Mouse (Mus musculus) midbrain, embryonic 10.5 days (tissue): ENCODE data around the gene Mlf2. TPM values are rescaled to one million over a fixed set of nuclear protein-coding genes. Genes with fewer than 3 reads are reported as not detected.

Experiments used
- DNase-seq: peaks from one replicate; pipeline ENCODE4 v3.0.0-alpha.2; 2017; ENCODE audit warnings: low spot score
- H3K27ac ChIP-seq: fragments of 300-500 bp; sonication (generic); replicated peaks from 2 replicates; pipeline ENCODE4 v1.5.1; 2016; ENCODE audit warnings: mild to moderate bottlenecking
- H3K27me3 ChIP-seq: fragments of 300-500 bp; sonication (generic); 2 replicates; pipeline ENCODE4 v1.6.1; 2016; ENCODE audit warnings: low read depth, mild to moderate bottlenecking; ENCODE audit not compliant: poor library complexity, severe bottlenecking
- H3K36me3 ChIP-seq: fragments of 300-500 bp; sonication (generic); 2 replicates; pipeline ENCODE4 v1.6.1; 2016; ENCODE audit warnings: mild to moderate bottlenecking, moderate library complexity
- H3K4me1 ChIP-seq: fragments of 300-500 bp; sonication (generic); 2 replicates; pipeline ENCODE4 v1.6.1; 2016
- H3K4me3 ChIP-seq: fragments of 300-500 bp; sonication (generic); 2 replicates; pipeline ENCODE4 v1.5.1; 2016; ENCODE audit warnings: mild to moderate bottlenecking, moderate library complexity
- H3K9me3 ChIP-seq: fragments of 300-500 bp; sonication (generic); replicated peaks from 2 replicates; pipeline ENCODE4 v1.6.1; 2016; ENCODE audit warnings: mild to moderate bottlenecking
- WGBS: fragments of 180-500 bp; shearing (Covaris S2); methylation state at CpG from one replicate; pipeline ENCODE4 v1.1.7; 2016; 5-methylcytosine and 5-hydroxymethylcytosine counted together
- polyA plus RNA-seq: library from polyadenylated mRNA; unstranded; fragments of >200 nt; fragmentation: Nextera tagmentation; extraction: Ambion mirVana; gene quantifications from 2 replicates; pipeline ENCODE4 v1.2.1, GENCODE M21; 2016

The Mlf2 gene
- polyA plus RNA-seq, 1 experiment from 2014 or later: 428 TPM

DNA sequence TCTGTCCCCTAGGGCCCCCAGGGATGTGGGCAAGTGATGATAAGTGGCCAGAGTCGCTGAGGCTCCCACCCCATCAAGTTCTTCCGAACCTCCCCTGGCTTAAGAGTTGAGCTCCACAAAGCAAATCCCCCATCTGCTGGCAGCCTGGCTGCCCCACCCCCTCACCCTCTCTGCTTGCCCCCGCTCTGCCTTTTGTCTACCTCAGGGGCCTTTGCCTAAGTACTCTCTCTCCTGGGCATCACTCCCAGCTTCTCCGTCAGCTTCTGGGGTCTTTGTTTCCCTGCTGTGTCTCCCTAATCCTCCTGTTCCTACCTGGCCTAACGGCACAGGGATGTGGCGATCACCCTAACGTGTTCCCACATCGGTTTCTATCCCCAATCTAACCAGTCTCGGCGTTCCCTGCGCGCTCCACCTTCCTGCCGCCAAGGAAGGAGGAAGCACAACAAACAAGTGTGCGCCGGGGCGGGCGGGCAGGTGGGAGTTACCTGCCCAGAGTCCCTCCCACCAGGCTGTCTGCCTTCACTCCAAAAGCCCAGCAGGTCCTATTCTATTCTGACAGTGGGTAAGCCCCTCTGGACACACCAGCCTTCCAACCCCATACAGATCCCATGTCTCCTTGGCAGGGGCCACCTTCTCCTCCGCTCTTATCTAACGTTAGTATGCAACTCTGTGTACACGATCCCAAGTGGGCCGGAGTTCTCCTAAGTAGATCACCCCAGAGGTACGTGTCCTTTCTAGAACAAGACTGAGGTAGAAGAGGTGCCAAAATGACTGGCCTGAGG is 15.8 kb upstream of the Mlf2 start:
- 6% methylated on average over 22 of the region's 22 CpGs for WGBS
- H3K4me3 ChIP-seq: peak overlapping the region; percentile 90
- DNase-seq: peak; percentile 54

DNA sequence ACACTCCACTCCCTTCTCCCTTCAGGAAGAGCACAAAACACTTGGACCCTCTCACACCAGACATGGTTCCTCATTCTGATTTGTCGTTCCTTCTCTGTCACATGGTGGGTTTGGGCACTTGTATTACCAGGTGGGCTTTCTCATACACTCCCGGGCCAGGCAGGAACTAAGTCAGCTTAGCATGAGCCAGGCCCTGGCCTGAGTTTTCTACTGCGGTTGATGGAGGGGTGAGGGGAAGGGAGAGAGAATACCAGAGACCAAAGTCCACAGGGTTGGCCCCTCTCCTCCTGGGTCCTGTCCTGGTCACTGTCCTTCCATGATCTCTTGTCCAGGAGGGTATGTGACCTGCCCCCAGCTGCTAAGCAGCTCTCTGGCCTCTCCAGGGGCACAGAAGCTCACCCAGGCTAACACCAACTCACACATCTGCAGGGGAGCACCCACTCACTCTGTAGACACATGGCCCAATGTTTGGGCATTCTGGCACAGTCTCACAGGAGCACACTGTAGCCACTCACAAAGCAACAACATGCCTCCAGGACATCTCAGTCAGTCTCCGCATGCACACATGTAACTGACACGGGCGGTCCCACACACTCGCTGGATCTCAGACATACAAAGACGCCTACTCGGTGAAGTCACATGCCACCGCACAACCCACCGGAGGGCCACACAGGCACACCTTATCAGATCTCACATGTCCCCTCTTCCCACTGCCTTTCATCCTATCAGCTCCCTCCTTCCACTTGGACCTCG is 15.1 kb upstream of the Mlf2 start:
- H3K27me3 ChIP-seq: peaks cover 17% of the 10 kb centered on the region
- peak; percentile 40 for DNase-seq
- H3K4me1 ChIP-seq: peaks cover 83% of the 10 kb centered on the region
- H3K36me3 ChIP-seq: peaks cover 31% of the 10 kb centered on the region
- peak overlapping the region; percentile 99 for H3K27ac ChIP-seq
- peak overlapping the region; percentile 90 for H3K4me3 ChIP-seq
- no peaks in the 10 kb centered on the region for H3K9me3 ChIP-seq
- WGBS: 5% methylated on average over 11 of the region's 12 CpGs

More for the DNA sequence above, 15.8 kb upstream of the Mlf2 start:
- peaks cover 83% of the 10 kb centered on the region for H3K4me1 ChIP-seq
- H3K9me3 ChIP-seq: no peaks in the 10 kb centered on the region
- H3K36me3 ChIP-seq: peaks cover 31% of the 10 kb centered on the region
- peak overlapping the region; percentile 99 for H3K27ac ChIP-seq
- H3K27me3 ChIP-seq: peaks cover 25% of the 10 kb centered on the region

DNA sequence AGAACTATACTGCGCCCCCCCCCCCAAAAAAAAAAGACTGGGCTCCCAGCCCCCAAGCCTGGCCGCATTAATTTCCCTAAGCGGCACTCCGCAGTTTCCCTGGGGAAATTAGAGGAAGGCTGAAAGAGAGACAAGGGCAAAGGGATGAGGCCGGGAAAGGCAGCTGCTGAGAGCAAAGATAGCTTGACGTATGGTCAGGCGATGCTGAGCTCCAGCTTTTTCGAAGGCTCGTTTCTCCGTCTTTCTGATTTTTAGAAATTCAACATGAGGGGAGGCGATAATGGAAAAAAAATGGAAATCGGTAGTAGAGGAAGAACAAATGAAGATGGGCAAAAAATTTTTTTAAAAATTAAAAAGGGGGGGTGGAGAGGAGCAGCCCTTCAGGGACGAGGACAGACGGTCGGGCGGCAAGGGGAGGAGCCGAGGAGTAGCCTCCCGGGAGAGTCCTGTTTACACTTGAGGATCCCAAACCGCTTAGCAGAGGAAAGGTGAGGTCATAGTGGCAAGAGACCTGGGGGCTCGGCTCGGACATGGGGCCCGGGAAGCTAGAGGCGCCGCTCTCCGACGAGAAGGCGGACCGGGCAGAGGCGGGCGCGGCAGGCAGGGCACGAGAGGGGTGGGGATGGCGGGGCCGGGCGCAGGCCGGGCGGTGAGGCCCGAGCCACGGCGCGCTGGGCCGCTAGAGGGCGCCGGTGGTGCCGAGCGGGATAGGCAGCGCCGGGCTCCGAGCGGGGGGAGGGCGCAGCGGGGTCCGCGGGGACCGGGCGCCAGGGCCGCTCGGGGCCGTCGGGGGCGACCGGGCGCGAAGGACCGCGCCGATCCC is 14.3 kb upstream of the Mlf2 start:
- Histone ChIP-seq H3K27me3 (peaks cover 9% of the 10 kb centered on the region; the same call in 1 of the 2 replicates), H3K4me3 (peak overlapping the region; percentile 90), H3K36me3 (peaks cover 31% of the 10 kb centered on the region), H3K9me3 (no peaks in the 10 kb centered on the region), H3K4me1 (peaks cover 83% of the 10 kb centered on the region), H3K27ac (peak overlapping the region; percentile 99)
- under 1% methylated on average over 62 of the region's 67 CpGs for WGBS
- DNase-seq: peak; percentile 87

DNA sequence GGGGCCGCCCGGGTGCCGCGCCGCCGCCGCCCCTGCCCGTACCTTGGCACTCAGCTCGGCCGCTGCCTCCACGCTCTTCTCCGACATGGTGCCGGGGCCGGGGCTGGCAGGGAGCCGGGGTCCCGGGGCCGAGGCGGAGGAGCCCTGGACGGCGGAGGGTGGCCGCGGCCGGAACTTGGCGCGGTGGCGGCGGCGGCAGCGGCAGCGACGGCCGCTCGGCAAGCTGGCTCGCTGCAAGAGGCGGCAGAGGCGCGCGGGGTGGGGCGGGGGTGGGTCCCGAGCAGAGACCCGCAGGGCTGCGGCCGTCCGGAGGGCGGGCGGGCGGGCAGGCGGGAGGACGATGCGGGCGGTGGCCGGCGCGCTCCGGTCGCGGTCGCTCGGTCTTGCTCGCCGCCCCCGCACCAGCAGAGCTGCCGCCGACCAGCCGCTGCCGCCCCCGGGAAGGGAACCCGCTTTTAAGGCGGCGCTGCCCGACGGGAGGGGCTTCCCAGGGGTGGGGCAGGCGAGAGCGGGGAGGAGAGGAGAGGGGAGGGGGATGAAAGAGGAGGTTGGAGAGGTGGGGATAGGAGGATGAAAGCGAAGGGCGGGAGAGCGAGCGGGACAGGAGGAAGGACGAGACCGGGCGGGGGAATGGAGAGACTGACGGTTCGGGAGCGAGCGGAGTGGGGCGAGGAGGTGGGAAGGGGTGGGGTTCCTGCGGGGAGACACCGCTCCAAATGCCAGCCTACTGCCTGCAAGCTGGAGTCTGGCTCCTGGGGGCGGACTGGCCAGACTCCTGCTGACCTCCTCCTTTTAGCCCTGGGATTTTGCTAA is 13.5 kb upstream of the Mlf2 start:
- 0 out of 2 replicates have a peak, but pooled peaks cover under 1% of the 10 kb centered on the region for H3K27me3 ChIP-seq
- peak; percentile 93 for DNase-seq
- peaks cover 27% of the 10 kb centered on the region for H3K36me3 ChIP-seq
- WGBS: under 1% methylated on average over 79 of the region's 89 CpGs
- H3K27ac ChIP-seq: peak overlapping the region; percentile 99
- H3K9me3 ChIP-seq: no peaks in the 10 kb centered on the region
- peak overlapping the region; percentile 90 for H3K4me3 ChIP-seq
- H3K4me1 ChIP-seq: peaks cover 82% of the 10 kb centered on the region

DNA sequence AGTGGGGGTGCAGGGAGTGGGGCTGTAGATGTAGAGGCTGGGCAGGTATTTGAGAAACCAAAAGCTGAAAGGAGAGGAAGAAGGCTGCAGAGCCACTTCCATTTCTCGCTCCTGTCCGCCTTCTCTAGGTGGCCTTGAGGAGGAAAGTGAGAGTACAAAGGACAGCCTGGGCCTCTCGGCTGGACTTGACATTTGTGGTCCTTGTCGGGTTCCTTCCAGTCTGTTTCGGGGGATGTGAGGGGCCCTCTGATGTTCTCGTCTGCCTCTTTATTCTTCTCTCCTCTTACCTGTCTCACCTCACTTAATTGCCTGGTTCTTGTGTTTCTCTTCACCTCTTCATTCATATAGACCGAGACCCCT is 12.9 kb upstream of the Mlf2 start:
- WGBS: 13% methylated on average over 7 of the region's 7 CpGs
- no peaks in the 10 kb centered on the region for H3K27me3 ChIP-seq
- H3K36me3 ChIP-seq: peaks cover 21% of the 10 kb centered on the region
- H3K4me1 ChIP-seq: peaks cover 80% of the 10 kb centered on the region
- no peaks in the 10 kb centered on the region for H3K9me3 ChIP-seq
- H3K27ac ChIP-seq: peak overlapping the region; percentile 99
- peak overlapping the region; percentile 90 for H3K4me3 ChIP-seq
- no peak for DNase-seq

DNA sequence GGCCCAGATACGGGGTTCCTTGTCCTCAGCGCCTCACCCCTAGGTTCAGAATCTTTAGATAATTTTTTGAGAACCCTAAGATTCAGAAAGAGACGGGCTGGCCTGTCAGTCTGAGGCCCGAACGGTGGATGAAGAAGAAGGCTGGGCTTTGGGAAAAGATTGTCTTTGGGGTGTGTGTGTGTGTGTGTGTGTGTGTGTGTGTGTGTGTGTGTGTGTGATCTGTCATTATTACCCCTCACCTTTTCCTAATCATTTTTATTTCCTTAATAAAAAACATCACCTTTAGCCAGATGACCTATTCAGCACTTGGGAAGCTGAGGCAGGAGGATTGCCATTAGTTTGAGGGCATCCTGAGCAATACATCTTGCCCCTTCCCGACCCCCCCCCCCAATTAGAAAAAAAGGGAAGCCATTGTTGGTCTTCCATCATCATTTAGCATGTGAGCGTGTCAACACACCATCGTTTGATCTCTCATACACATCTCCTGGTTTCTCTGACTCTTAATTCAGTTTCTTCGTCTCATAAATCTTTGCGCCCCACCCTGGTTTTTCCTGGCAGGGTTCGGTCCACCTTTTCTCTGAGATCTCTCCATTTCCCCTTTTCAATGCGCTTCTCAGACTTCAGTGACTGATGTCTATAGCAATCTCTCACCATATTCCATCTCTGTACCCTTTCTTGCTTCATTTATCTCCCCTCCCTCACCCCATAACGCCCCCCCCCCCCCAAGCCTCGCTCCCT is 12.1 kb upstream of the Mlf2 start:
- H3K9me3 ChIP-seq: no peaks in the 10 kb centered on the region
- WGBS: 25% methylated on average over 13 of the region's 14 CpGs
- H3K4me1 ChIP-seq: peaks cover 72% of the 10 kb centered on the region
- peaks cover 13% of the 10 kb centered on the region for H3K36me3 ChIP-seq
- peak overlapping the region; percentile 99 for H3K27ac ChIP-seq
- peak; percentile 30 for DNase-seq
- H3K4me3 ChIP-seq: peak overlapping the region; percentile 90
- no peaks in the 10 kb centered on the region for H3K27me3 ChIP-seq

DNA sequence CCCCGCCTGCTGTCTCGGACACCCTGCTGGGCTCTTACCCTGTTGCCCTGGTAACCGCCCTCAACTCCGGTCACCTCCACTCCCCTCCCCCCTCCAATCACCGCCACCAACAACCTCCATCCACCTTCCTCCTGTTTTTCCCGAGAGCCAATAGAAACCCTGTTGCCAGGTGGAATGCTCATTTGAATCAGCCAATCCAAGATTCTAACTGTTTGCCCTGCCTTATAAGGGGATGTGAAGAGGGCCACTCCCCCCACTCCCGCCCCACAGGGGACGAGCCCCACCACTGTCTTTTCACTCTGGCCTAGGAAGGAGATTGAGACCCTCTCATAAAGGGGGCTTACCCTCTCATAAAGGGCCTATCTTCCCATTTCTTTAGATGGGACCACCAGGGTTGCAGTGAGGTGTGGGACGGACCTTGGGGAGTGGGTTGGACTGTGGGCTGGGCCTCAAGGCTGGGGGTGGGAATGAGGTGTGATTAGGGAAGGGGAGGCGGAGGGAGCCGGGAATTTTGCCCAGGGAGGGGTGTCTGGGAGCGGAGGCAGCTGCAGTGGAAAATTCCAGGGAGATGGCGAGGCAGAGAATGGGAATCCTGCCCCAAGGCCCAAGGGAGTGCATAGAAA is 11.4 kb upstream of the Mlf2 start, which contains the start of gene Ptms:
Gene Ptms (minus strand): TSS at position 409 of the 623 bp plus-strand sequence.
- Histone ChIP-seq H3K4me3 (peak within 1 kb of the TSS; percentile 90), H3K36me3 (peaks cover 6% of the 10 kb centered on the region), H3K9me3 (no peaks in the 10 kb centered on the region), H3K27me3 (no peaks in the 10 kb centered on the region), H3K27ac (peak within 1 kb of the TSS; percentile 99), H3K4me1 (peaks cover 65% of the 10 kb centered on the region)
- under 1% methylated on average over 13 of the region's 13 CpGs for WGBS
- peak; percentile 98 for DNase-seq

DNA sequence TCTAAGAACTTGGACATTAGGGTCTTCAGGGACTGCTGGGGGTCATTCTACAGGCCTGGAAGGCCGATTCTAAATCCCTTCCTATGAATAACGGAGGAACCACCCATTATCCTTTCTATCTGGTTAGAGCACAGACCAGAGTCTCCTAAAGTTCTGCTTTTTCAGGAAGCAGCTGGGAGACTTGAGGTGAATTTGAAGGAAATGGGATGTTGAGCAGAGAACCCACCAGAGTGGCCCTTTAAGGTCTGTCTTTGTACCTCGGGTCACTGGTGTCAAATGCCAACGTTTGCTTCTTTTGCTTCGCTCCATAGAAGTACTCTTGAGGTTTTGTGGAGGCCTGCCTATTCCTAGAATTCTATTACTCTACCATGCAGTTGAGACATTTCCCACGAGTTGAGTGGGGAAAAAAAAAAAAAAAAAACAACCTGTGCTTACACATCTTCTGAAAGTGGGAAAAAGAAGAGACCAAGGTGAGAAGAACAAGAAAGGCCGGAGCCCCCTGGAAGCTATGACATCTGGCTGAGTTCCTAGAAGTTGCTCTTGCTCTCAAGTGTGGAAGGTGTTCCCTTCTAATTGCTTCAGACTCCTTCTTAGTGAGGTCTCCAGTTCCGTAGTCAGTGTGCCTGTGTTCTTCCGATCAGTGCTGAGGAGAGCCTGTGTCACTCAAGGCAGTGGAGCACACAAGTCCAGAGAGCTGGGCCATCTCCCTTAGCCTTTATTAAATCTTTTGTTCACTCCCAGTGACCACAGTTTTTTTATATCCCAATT is 10.7 kb upstream of the Mlf2 start:
- H3K36me3 ChIP-seq: no peaks in the 10 kb centered on the region
- no peaks in the 10 kb centered on the region for H3K27me3 ChIP-seq
- peaks cover 62% of the 10 kb centered on the region for H3K4me1 ChIP-seq
- peak overlapping the region; percentile 90 for H3K4me3 ChIP-seq
- WGBS: 25% methylated on average over 9 of the region's 9 CpGs
- H3K9me3 ChIP-seq: no peaks in the 10 kb centered on the region
- DNase-seq: no peak
- H3K27ac ChIP-seq: peak overlapping the region; percentile 99

DNA sequence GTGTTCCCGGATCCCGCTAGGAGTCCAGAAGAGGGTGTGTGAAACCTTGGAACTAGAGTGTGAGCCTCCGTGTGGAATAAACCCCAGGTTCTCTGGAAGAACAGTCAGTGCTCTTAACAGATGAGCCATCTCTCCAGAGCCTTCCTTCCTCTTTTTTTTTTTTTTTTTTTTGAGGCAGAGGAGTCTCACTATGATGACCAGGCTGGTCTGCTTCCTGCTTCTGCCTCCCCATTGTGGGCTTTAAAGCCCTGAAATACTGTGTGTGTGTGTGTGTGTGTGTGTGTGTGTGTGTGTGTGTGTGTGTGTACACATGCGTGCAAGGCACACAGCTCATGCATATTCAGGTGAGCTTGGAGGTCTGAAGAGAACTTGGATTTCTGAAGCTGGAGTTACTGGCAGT is 9.6 kb upstream of the Mlf2 start:
- no peaks in the 10 kb centered on the region for H3K36me3 ChIP-seq
- peaks cover 52% of the 10 kb centered on the region for H3K4me1 ChIP-seq
- no peak overlapping the region for H3K4me3 ChIP-seq
- peak overlapping the region; percentile 99 for H3K27ac ChIP-seq
- 79% methylated on average over 4 of the region's 4 CpGs for WGBS
- H3K9me3 ChIP-seq: no peaks in the 10 kb centered on the region
- no peaks in the 10 kb centered on the region for H3K27me3 ChIP-seq
- no peak for DNase-seq

DNA sequence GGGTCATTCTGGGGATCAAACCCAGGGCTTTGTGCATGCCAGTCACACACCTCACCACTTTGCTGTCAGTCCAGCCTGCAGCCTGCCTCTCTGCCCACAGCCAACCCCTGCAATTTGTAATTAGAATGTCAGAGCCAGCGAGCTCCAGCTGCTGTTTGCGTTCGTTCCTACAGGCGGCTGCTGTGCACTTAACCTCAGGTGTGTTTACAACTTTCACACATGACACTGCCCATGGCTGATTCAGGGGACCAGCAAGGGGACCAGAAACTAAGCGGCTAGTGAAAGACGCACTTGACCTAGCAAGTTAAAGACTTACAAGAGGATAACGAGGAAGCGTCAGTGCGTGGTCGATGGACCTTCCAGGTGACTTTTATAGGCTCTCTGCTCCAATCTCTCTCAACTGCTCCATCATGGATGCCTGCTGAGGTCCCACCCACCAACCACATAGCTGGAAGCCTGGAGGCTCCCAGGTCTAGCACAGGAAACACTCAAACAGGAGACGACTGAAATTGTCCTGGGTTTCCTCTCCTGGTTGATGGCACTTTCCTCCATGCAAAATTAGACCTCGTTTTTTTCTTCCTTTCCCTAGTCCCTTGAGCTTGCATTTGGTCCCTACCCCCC is 5.9 kb upstream of the Mlf2 start:
- Histone ChIP-seq H3K27me3 (no peaks in the 10 kb centered on the region), H3K27ac (no peak overlapping the region), H3K36me3 (no peaks in the 10 kb centered on the region), H3K4me1 (peaks cover 28% of the 10 kb centered on the region), H3K4me3 (no peak overlapping the region), H3K9me3 (no peaks in the 10 kb centered on the region)
- 44% methylated on average over 12 of the region's 12 CpGs for WGBS
- DNase-seq: no peak
